Mouse (Mus musculus): ENCODE data around the gene Aplnr. TPM values are rescaled to one million over a fixed set of nuclear protein-coding genes. Genes with fewer than 3 reads are reported as not detected.

Aplnr gene
- 100 to 1,000 TPM in 1 of 2 experiments, 10 to 100 TPM in 1; 93.4 to 104 TPM for total RNA-seq (2021)
- long read RNA-seq, experiment 1, transcript Aplnr-201 (1 exons, 3,699 nt): major isoform, 104 of 105 reads
- long read RNA-seq, experiment 1, partial matches to known transcripts: 0 of 105 reads
- long read RNA-seq, experiment 1, other reads (novel, unspliced or antisense): 1 of 105 reads
- long read RNA-seq, experiment 2, transcript Aplnr-201 (1 exons, 3,699 nt): major isoform, 161 of 162 reads
- long read RNA-seq, experiment 2, partial matches to known transcripts: 0 of 162 reads
- long read RNA-seq, experiment 2, other reads (novel, unspliced or antisense): 1 of 162 reads

GRCm38 (mm10) chr2:85136089-85136488 lies at the start of gene Aplnr:
TSS of gene Aplnr (plus strand) at chr2:85136225.
- intact Hi-C loops (cut with DNase I): loop anchor here (5.0 kb wide), 1 partner anchor 36 kb away; no protein-coding TSS in a partner anchor
- peak; percentile 51 to 58 for DNase-seq

GRCm38 (mm10) chr2:85088716-85089646 lies 47.0 kb upstream of the Aplnr start:
- DNase-seq: peak; percentile 52 to 61
- intact Hi-C loops (cut with DNase I): no loop called here

- no peak for DNase-seq
- intact Hi-C loops (cut with DNase I): no loop called here
These were observed 44.7 kb upstream of the Aplnr start for GRCm38 (mm10) chr2:85091325-85091724.

- DNase-seq: no peak
These were observed 42.6 kb upstream of the Aplnr start for GRCm38 (mm10) chr2:85093376-85093775.

GRCm38 (mm10) chr2:85095906-85096305 lies 40.1 kb upstream of the Aplnr start:
- DNase-seq: no peak
- intact Hi-C loops (cut with DNase I): no loop called here

More at GRCm38 (mm10) chr2:85093376-85093775, 42.6 kb upstream of the Aplnr start:
- intact Hi-C loops (cut with DNase I): no loop called here

GRCm38 (mm10) chr2:85098014-85098413 lies 38.0 kb upstream of the Aplnr start:
- intact Hi-C loops (cut with DNase I): no loop called here
- no peak for DNase-seq

GRCm38 (mm10) chr2:85098824-85099511 lies 37.1 kb upstream of the Aplnr start:
- intact Hi-C loops (cut with DNase I): no loop called here
- DNase-seq: peak; percentile 81 to 83

- no peak for DNase-seq
- intact Hi-C loops (cut with DNase I): no loop called here
These were observed 32.8 kb upstream of the Aplnr start for GRCm38 (mm10) chr2:85103201-85103600.

GRCm38 (mm10) chr2:85105426-85106013 lies 30.5 kb upstream of the Aplnr start:
- intact Hi-C loops (cut with DNase I): no loop called here
- DNase-seq: no peak

GRCm38 (mm10) chr2:85106068-85106790 lies 29.8 kb upstream of the Aplnr start:
- DNase-seq: no peak
- intact Hi-C loops (cut with DNase I): no loop called here

GRCm38 (mm10) chr2:85106941-85107340 lies 29.1 kb upstream of the Aplnr start:
- intact Hi-C loops (cut with DNase I): no loop called here
- no peak for DNase-seq

GRCm38 (mm10) chr2:85110288-85110875 lies 25.6 kb upstream of the Aplnr start:
- DNase-seq: no peak
- intact Hi-C loops (cut with DNase I): no loop called here

GRCm38 (mm10) chr2:85123187-85123868 lies 12.7 kb upstream of the Aplnr start:
- intact Hi-C loops (cut with DNase I): loop anchor here (1.0 to 5.0 kb wide), 3 partner anchors 123 to 1344 kb away; no protein-coding TSS in a partner anchor
- peak; percentile 44 to 62 for DNase-seq

GRCm38 (mm10) chr2:85123869-85124535 lies 12.0 kb upstream of the Aplnr start:
- intact Hi-C loops (cut with DNase I): loop anchor here (1.0 to 5.0 kb wide), 3 partner anchors 122 to 1343 kb away; no protein-coding TSS in a partner anchor
- DNase-seq: peak; percentile 76 to 83

- intact Hi-C loops (cut with DNase I): no loop called here
These were observed 6.5 kb upstream of the Aplnr start for GRCm38 (mm10) chr2:85129496-85129971.

GRCm38 (mm10) chr2:85131226-85131625 lies 4.8 kb upstream of the Aplnr start:
- intact Hi-C loops (cut with DNase I): no loop called here

More at GRCm38 (mm10) chr2:85129496-85129971, 6.5 kb upstream of the Aplnr start:
- DNase-seq: peak; percentile 42 to 57

GRCm38 (mm10) chr2:85131724-85132123 lies 4.3 kb upstream of the Aplnr start:
- intact Hi-C loops (cut with DNase I): no loop called here
- peak in 1 of 2 experiments; percentile 33 for DNase-seq

More at GRCm38 (mm10) chr2:85131226-85131625, 4.8 kb upstream of the Aplnr start:
- no peak for DNase-seq

GRCm38 (mm10) chr2:85132204-85132603 lies 3.8 kb upstream of the Aplnr start:
- DNase-seq: peak in 1 of 2 experiments; percentile 39
- intact Hi-C loops (cut with DNase I): no loop called here
